Mouse (Mus musculus) E14TG2a.4 (cell line): ENCODE results near the gene Marf1.
"Not testable (repeated sequence)": the region's sequence is repeated elsewhere in the genome, so short reads cannot be mapped to it uniquely, and the experiment has no call there.

Source experiments
- H3K27me3 ChIP-seq: 2 replicates; pipeline ENCODE4 v1.6.1; 2014; ENCODE audit warnings: low read length, control low read depth; ENCODE audit not compliant: insufficient read depth
- H3K36me3 ChIP-seq: 2 replicates; pipeline ENCODE4 v1.6.1; 2014; ENCODE audit warnings: low read length, control low read depth; ENCODE audit not compliant: insufficient read depth
- H3K4me1 ChIP-seq: replicated peaks from 2 replicates; pipeline ENCODE4 v1.6.1; 2014; ENCODE audit warnings: low read depth, low read length, control low read depth
- H3K4me3 ChIP-seq: replicated peaks from 2 replicates; pipeline ENCODE4 v1.5.1; 2014; ENCODE audit warnings: mild to moderate bottlenecking, low read length
- H3K9me3 ChIP-seq: 2 replicates; pipeline ENCODE4 v1.6.1; 2014; ENCODE audit warnings: low read length, control low read depth
- CTCF ChIP-seq: conservative IDR thresholded peaks from 2 replicates; pipeline ENCODE4 v1.5.1; 2014; ENCODE audit warnings: low read length
- NANOG ChIP-seq: IDR thresholded peaks from 2 replicates; pipeline ENCODE4 v1.6.1; 2014; ENCODE audit warnings: borderline replicate concordance, low read length, mixed read lengths
- POU5F1 ChIP-seq: IDR thresholded peaks from 2 replicates; pipeline ENCODE4 v1.6.1; 2014; ENCODE audit warnings: low read length, borderline replicate concordance

Marf1 gene

DNA sequence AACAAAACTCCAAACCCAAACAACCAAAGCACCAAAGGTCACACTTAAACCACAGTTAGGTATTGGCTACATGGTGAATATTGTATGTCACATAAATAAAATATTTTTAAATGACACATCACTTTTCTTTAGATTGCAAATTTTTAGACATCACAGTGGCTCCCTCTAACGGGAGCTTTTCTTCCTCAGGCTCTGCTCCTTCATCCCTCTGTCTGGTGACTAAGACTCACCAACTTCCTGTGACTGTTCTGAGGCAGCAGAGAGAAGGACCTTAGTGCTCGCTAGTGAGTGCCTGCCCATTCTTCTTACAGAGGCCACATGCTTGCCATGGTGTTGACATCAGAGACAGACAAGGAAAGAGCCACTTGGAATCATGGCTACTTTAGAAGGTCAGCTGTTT, 51.0 kb downstream of the Marf1 start:
- peaks cover 46% of the 10 kb centered on the region for H3K9me3 ChIP-seq
- no peaks in the 10 kb centered on the region for H3K27me3 ChIP-seq
- TF ChIP-seq CTCF (no peak), NANOG (no peak), POU5F1 (no peak)

DNA sequence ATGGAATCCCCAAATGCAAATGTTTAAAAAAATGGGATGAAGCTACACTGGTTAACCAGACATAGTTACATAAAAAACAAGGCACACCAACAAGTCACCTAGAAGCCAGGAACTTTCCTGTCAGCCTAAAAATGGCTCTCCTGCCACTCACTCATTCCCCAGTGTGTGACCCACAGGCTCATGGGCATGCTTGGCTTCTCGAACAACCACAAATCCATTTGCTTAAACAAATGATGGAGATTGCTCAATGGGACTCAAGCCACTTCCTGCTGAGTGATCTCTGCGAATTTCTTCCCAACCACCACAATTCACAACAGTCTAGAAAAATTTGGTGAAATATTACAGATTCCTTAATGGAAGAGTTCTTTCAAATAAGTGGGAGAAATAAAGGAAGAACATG, 52.2 kb downstream of the Marf1 start:
- H3K27me3 ChIP-seq: no peaks in the 10 kb centered on the region
- H3K36me3 ChIP-seq: peaks cover 72% of the 10 kb centered on the region
- H3K4me1 ChIP-seq: no peaks in the 10 kb centered on the region
- H3K4me3 ChIP-seq: no peak overlapping the region
- no peak for TF ChIP-seq NANOG
- no peak for TF ChIP-seq POU5F1
- peaks cover 34% of the 10 kb centered on the region for H3K9me3 ChIP-seq

More for the DNA sequence above, 51.0 kb downstream of the Marf1 start:
- Histone ChIP-seq H3K36me3 (peaks cover 84% of the 10 kb centered on the region), H3K4me3 (no peak overlapping the region), H3K4me1 (no peaks in the 10 kb centered on the region)

DNA sequence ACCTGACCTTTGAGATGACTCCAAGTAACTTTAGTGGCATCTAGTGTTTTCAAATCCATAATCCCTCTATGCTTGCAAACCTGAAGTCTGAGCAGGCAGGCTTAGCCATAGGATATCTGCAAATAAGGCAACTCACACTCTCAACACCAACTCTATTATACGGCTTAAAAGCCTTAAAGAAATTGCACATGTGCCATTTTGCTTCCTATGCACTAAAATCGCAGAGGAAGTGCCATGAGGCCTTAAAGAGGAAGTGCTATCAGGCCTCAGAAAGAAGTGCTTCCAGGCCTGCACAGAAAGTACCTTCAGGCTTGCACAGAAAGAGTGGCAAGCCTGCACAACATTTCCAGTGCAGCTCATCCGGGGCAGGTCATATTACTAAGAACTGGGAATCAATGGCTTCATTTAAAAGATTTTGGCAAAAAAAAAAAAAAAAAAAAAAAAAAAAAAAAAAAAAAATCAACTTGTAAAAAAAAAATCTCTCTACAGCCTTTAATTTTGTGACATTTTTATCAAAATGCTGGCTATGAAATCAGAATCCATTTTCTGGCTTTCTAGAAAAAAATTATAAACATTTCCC, 53.4 kb downstream of the Marf1 start:
- TF ChIP-seq POU5F1: no peak
- TF ChIP-seq CTCF: no peak
- TF ChIP-seq NANOG: no peak
- Histone ChIP-seq H3K36me3 (peaks cover 62% of the 10 kb centered on the region), H3K4me1 (no peaks in the 10 kb centered on the region), H3K4me3 (no peak overlapping the region), H3K9me3 (peaks cover 24% of the 10 kb centered on the region), H3K27me3 (no peaks in the 10 kb centered on the region)

DNA sequence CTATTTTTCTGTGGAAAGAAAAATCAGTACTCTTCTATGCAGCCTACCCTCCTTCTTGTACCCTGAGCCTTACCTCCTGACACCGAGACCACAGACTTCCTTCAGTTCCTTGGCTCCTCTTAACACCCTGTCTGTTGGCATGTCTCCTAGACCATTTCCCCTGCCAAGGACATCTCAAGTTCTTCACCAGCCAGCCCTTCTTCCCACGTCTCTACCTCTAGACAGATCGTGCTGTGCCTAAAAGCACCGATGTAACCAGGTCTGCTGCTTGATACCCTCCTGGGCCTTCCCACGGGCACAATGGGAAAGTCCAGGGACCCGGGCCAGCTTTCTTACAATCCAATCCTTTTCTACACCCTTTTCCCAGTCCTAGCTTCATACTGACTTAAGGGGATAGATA, 57.3 kb downstream of the Marf1 start:
- TF ChIP-seq NANOG: no peak
- peaks cover 25% of the 10 kb centered on the region for H3K36me3 ChIP-seq
- H3K4me1 ChIP-seq: no peaks in the 10 kb centered on the region
- peaks cover 10% of the 10 kb centered on the region for H3K9me3 ChIP-seq
- no peak overlapping the region for H3K4me3 ChIP-seq
- no peaks in the 10 kb centered on the region for H3K27me3 ChIP-seq

DNA sequence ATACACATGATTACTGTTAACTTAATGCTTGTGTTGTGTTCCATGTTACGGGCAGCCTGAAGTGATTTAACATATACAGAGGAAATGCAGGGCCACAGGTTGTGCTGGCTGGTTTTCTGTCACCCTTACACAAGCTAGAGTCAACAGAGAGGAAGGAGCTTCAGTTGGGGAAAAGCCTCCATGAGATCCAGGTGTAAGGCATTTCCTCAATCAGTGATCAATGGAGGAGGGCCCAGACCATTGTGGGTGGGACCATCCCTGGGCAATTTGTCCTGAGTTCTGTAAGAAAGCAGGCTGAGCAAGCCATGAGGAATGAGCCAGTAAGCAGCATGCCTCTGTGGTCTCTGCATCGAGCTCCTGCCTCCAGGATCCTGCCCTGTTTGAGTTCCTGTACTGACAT, 71.4 kb downstream of the Marf1 start:
- H3K4me3 ChIP-seq: no peak overlapping the region
- H3K27me3 ChIP-seq: no peaks in the 10 kb centered on the region
- no peak for TF ChIP-seq NANOG
- TF ChIP-seq POU5F1: no peak
- TF ChIP-seq CTCF: no peak
- H3K9me3 ChIP-seq: no peaks in the 10 kb centered on the region
- H3K4me1 ChIP-seq: no peaks in the 10 kb centered on the region
- H3K36me3 ChIP-seq: peaks cover 22% of the 10 kb centered on the region

DNA sequence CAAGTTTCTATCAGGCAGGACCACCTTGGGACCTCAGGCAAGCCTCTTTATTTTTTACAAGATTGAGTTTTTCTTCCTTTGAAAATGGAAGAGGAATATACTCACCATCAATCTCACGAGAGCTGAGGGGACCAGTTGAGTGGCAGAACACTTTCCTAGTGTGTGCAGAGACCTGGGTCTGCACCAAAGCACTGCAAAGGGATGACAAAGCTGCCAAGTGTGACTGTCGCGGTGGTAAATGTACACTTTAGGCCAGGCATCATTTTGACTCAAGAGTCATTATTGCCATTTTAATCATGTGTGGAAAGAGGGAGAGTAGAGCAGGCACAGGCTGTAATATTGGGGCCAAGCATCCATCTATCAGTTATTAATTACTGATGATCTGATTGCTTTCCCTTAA, 73.9 kb downstream of the Marf1 start:
- H3K4me3 ChIP-seq: no peak overlapping the region
- H3K27me3 ChIP-seq: no peaks in the 10 kb centered on the region
- no peaks in the 10 kb centered on the region for H3K4me1 ChIP-seq
- peaks cover 18% of the 10 kb centered on the region for H3K36me3 ChIP-seq
- H3K9me3 ChIP-seq: no peaks in the 10 kb centered on the region
- TF ChIP-seq POU5F1 (no peak), CTCF (no peak), NANOG (no peak)

DNA sequence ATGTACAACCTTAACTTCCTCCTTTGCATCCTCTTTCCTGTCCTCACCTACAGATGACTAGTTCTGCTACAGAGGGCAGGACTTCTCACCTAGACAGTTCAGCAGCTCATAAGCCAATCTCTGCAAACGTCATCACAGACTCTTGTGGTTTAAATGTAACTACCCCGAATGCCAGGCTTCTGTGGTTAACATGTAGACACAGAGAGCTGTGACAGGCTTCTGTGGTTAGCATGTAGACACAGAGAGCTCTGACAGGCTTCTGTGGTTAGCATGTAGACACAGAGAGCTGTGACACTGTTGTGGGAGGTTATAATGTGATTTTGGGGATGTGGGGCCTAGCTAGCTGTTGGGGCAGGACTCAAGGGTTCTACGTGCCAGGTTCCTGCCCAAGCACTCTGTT, 74.9 kb downstream of the Marf1 start:
- H3K36me3 ChIP-seq: peaks cover 9% of the 10 kb centered on the region; the same call in 1 of the 2 replicates
- TF ChIP-seq CTCF (no peak), POU5F1 (no peak), NANOG (no peak)
- no peak overlapping the region for H3K4me3 ChIP-seq
- H3K27me3 ChIP-seq: no peaks in the 10 kb centered on the region
- H3K9me3 ChIP-seq: no peaks in the 10 kb centered on the region
- H3K4me1 ChIP-seq: no peaks in the 10 kb centered on the region

DNA sequence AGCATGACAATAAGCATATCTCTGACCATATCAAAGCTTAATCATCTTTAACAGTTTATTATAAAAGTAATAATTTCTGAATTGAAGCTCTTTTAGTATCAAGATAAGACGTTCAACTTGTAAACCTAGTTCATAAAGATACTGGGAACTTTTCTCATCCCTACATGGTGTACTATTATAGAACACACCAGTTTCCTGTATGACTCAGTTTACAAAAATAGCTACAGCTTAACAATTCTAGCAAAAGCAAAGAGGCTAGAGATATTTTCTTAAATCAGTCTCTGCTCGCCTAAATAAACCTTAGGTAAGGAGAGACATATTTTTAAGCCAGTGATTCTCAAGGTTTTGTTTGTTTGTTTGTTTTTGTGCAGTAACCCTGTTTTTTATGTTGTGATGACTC, 80.2 kb downstream of the Marf1 start:
- TF ChIP-seq CTCF (no peak), NANOG (no peak), POU5F1 (no peak)
- H3K4me3 ChIP-seq: no peak overlapping the region
- no peaks in the 10 kb centered on the region for H3K4me1 ChIP-seq
- H3K27me3 ChIP-seq: no peaks in the 10 kb centered on the region
- no peaks in the 10 kb centered on the region for H3K9me3 ChIP-seq
- no peaks in the 10 kb centered on the region for H3K36me3 ChIP-seq

DNA sequence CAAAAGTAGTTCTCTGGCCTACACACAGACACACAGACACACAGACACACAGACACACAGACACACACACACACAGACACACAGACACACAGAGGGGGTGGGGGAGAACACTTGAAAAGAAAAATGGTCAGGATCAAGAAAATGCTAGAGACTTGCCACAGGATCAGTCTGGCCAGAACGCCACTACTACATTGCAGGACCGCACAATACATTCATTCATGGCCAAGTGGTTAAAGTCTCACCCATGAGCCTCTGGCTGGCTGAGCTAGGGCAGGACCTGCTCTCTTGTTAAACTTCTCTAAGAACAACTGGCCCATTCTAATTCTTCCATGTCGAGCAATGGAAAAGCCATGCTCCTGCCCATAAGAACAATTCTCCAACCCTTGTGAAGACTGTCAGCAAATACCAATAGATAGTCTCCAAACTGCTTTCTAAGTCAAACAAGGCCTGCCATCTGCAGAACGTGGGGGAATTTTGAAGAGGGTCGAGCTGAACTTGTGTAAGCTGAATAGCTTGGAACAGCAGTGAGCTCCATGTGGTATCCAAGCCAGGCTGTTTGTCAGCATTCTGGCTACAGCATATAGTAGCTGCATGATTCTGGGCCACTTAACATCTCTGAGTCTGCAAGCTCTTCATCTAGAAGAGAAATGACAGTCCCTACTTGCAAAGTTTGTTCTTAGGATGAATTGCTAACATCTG, 92.5 kb downstream of the Marf1 start:
- Histone ChIP-seq H3K27me3 (no peaks in the 10 kb centered on the region), H3K9me3 (peaks cover 7% of the 10 kb centered on the region; the same call in 1 of the 2 replicates), H3K4me1 (0 out of 2 replicates have a peak, but pooled peaks cover 9% of the 10 kb centered on the region), H3K4me3 (no peak overlapping the region), H3K36me3 (no peaks in the 10 kb centered on the region)
- TF ChIP-seq CTCF: no peak
- no peak for TF ChIP-seq NANOG
- no peak for TF ChIP-seq POU5F1

DNA sequence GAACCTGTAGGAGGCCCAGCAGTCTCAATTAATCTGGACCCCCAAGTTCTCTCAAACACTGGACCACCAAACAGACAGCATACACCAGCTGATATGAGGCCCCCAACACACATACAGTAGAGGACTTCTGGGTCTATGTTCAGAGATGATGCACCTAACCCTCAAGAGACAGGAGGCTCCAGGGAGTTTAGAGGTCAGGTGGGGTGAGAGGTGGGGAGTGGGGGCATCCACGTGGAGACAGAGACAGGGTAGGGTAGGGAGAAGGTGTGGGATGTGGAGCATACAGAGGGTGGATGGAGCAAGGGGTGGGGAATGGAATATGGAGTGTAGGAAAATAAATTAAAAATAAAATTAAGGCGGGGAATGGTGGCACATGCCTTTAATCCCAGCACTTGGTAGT, 94.5 kb downstream of the Marf1 start:
- H3K4me1 ChIP-seq: not testable (repeated sequence)

DNA sequence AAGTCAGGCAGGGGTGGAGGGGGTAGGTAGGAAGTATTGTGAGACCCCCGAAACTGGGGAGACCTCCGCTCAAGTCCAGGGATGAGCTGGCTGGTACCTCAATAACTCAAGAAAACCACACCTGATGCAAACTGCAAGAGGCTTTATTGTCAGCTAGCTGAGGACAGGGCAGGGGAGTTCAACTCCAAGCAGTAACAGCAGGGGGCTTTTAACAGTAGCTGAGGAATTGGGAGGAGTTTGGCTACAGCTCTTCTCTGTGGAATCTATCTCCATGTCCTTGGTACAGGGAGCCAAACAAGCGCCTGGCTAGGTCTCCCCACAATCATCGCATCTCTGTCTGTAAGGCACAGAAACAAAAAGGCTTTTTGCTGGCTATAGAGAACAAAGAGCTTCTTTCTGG, 96.6 kb downstream of the Marf1 start:
- not testable (repeated sequence) for H3K9me3 ChIP-seq, H3K4me1 ChIP-seq, H3K4me3 ChIP-seq, H3K27me3 ChIP-seq, H3K36me3 ChIP-seq

More for the DNA sequence above, 94.5 kb downstream of the Marf1 start:
- H3K9me3 ChIP-seq, H3K27me3 ChIP-seq, H3K4me3 ChIP-seq, H3K36me3 ChIP-seq: not testable (repeated sequence)
